ENCODE assay signal across 7 mouse cellular contexts in the genomic region with DNA sequence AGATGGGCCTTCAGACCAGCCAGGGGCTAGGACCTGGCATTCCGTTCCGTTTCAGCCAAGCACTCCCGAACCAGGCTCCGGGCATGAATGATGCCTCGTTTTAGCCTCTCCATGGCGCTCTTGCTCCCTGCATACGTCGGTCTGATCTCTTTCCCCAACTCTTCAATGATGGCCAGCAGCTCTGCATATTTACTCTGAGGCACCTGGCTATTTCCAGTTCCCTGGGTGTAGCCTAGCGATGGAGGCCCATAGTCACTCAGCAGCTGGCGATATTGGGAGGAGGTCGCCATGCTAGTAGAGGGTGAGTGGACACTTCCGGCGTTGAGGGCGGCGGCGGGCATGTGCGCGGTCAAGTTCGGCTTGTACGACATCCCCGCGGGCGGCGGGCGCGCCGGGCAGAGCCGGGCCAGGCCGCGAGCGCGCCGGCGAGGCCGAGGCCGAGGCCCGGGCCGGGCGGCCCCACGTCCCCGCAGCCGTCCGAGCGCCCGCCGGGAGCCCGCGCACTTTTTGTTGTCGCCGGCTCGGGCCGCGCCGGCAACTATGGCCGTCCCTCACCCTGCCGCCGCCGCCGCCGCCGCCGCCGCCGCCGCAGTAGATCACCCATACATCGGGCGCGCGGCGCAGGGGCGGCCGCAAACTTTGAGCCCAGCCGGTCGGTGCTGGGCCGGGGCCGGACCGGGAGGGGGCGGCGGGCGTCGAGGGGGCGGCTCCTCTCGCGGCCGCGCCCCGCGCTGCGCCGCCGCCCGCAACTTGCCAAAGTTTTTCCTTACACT. TPM values are rescaled to one million over a fixed set of nuclear protein-coding genes. Genes with fewer than 3 reads are reported as not detected.
DNase-seq lines count a peak whose midpoint lies in the region; ATAC-seq and TF ChIP-seq lines count a peak whose summit lies in the region.
"Not testable (repeated sequence)": the region's sequence is repeated elsewhere in the genome, so short reads cannot be mapped to it uniquely, and the experiment has no call there.

Gene Trim7 (plus strand): TSS at position 162 of the 773 bp plus-strand sequence.
Gene Gm12184 (minus strand): TSS at position 677 of the 773 bp plus-strand sequence.

- DNase-seq in limb, embryonic 14.5 days (ENCODE audit: low spot score) = not testable (repeated sequence)
- peak; percentile 41 for DNase-seq in lung, postnatal 36 days

- not testable (repeated sequence) for H3K36me3 ChIP-seq in heart, embryonic 13.5 days; intestine, embryonic 15.5 days; limb, embryonic 14.5 days (ENCODE audit: control insufficient read depth, insufficient read depth, low read length); neural tube, embryonic 13.5 days

- not testable (repeated sequence) for TF ChIP-seq CTCF in bone marrow, adult 2 months (IDR thresholded peaks at IDR 0.05; ENCODE audit: control insufficient read depth, insufficient read depth, low read length)

- 5% methylated on average over 58 of the region's 92 CpGs for WGBS in bone marrow, adult 2 months
- WGBS in heart, embryonic 13.5 days = under 1% methylated on average over 46 of the region's 92 CpGs
- WGBS in intestine, embryonic 15.5 days = under 1% methylated on average over 70 of the region's 92 CpGs
- WGBS in limb, embryonic 14.5 days = under 1% methylated on average over 27 of the region's 92 CpGs
- WGBS in neural tube, embryonic 13.5 days = under 1% methylated on average over 36 of the region's 92 CpGs

- H3K27me3 ChIP-seq in heart, embryonic 13.5 days (replicated peaks) = peaks cover 10% of the 10 kb centered on the region; the same call in 1 of the 2 replicates
- H3K27me3 ChIP-seq in intestine, embryonic 15.5 days (replicated peaks) = not testable (repeated sequence)
- H3K27me3 ChIP-seq in limb, embryonic 14.5 days (ENCODE audit: control insufficient read depth, insufficient read depth, low read length) = peaks cover 13% of the 10 kb centered on the region; the same call in 1 of the 2 replicates
- peaks cover 21% of the 10 kb centered on the region for H3K27me3 ChIP-seq in neural tube, embryonic 13.5 days

- not testable (repeated sequence) for TF ChIP-seq POLR2A in bone marrow, adult 2 months (IDR thresholded peaks at IDR 0.05; ENCODE audit: borderline replicate concordance, control insufficient read depth, low read depth, low read length); limb, embryonic 14.5 days (IDR thresholded peaks at IDR 0.05; ENCODE audit: borderline replicate concordance, extremely low read depth, insufficient read depth, insufficient read length)

- H3K9ac ChIP-seq in heart, embryonic 13.5 days = peak within 1 kb of the TSS; percentile 76
- peak within 1 kb of the TSS; percentile 48 for H3K9ac ChIP-seq in intestine, embryonic 15.5 days
- H3K9ac ChIP-seq in limb, embryonic 14.5 days (ENCODE audit: low read depth, low read length, severe bottlenecking) = peak within 1 kb of the TSS; percentile 48
- peak within 1 kb of the TSS; percentile 56 for H3K9ac ChIP-seq in neural tube, embryonic 13.5 days

- not testable (repeated sequence) for H3K27ac ChIP-seq in bone marrow, adult 2 months (ENCODE audit: control insufficient read depth, insufficient read depth, low read depth, low read length, poor library complexity)
- peak within 1 kb of the TSS; percentile 70 for H3K27ac ChIP-seq in heart, embryonic 13.5 days (replicated peaks)
- H3K27ac ChIP-seq in intestine, embryonic 15.5 days = peak within 1 kb of the TSS; percentile 48; the same call in 1 of the 2 replicates
- H3K27ac ChIP-seq in limb, embryonic 14.5 days (replicated peaks; ENCODE audit: low read depth, low read length) = peak within 1 kb of the TSS; percentile 55; the same call in 1 of the 2 replicates
- H3K27ac ChIP-seq in neural tube, embryonic 13.5 days (replicated peaks) = 0 out of 2 replicates have a peak within 1 kb of the TSS, but pooled peaks have one; percentile 52

- not testable (repeated sequence) for H3K4me1 ChIP-seq in bone marrow, adult 2 months (ENCODE audit: control insufficient read depth, insufficient read depth, low read length); limb, embryonic 14.5 days (ENCODE audit: control insufficient read depth, insufficient read depth, low read length)
- H3K4me1 ChIP-seq in heart, embryonic 13.5 days = peaks cover 31% of the 10 kb centered on the region
- peaks cover 10% of the 10 kb centered on the region; the same call in 1 of the 2 replicates for H3K4me1 ChIP-seq in intestine, embryonic 15.5 days (replicated peaks)
- H3K4me1 ChIP-seq in neural tube, embryonic 13.5 days (replicated peaks) = peaks cover 23% of the 10 kb centered on the region

- H3K9me3 ChIP-seq in heart, embryonic 13.5 days; intestine, embryonic 15.5 days; limb, embryonic 14.5 days (ENCODE audit: control insufficient read depth, low read length); neural tube, embryonic 13.5 days: not testable (repeated sequence)

- peak; percentile 62 for ATAC-seq in erythroid progenitor cell, adult 5-6 weeks (replicated peaks; ENCODE audit: low FRiP score, poor library complexity, severe bottlenecking)
- peak; percentile 75 for ATAC-seq in heart, embryonic 13.5 days (ENCODE audit: extremely low read depth, insufficient number of reproducible peaks, low FRiP score, low TSS enrichment)
- ATAC-seq in intestine, embryonic 15.5 days = peak; percentile 87
- peak; percentile 84 for ATAC-seq in limb, embryonic 14.5 days (ENCODE audit: low FRiP score, low read depth)
- peak; percentile 71 for ATAC-seq in neural tube, embryonic 13.5 days (ENCODE audit: low read depth)

- peak within 1 kb of the TSS; percentile 74 for H3K4me3 ChIP-seq in bone marrow, adult 2 months (replicated peaks; ENCODE audit: control insufficient read depth, low read depth, low read length)
- H3K4me3 ChIP-seq in heart, embryonic 13.5 days = peak within 1 kb of the TSS; percentile 56
- H3K4me3 ChIP-seq in intestine, embryonic 15.5 days (replicated peaks) = peak within 1 kb of the TSS; percentile 46
- peak within 1 kb of the TSS; percentile 43 for H3K4me3 ChIP-seq in limb, embryonic 14.5 days (replicated peaks; ENCODE audit: low read length)
- peak within 1 kb of the TSS; percentile 42 for H3K4me3 ChIP-seq in neural tube, embryonic 13.5 days

- H3K4me2 ChIP-seq in heart, embryonic 13.5 days = peak within 1 kb of the TSS; percentile 71
- H3K4me2 ChIP-seq in intestine, embryonic 15.5 days (replicated peaks) = peak within 1 kb of the TSS; percentile 69
- H3K4me2 ChIP-seq in limb, embryonic 14.5 days (replicated peaks; ENCODE audit: low read depth, low read length, severe bottlenecking) = peak within 1 kb of the TSS; percentile 57
- peak within 1 kb of the TSS; percentile 59 for H3K4me2 ChIP-seq in neural tube, embryonic 13.5 days

RNA-seq across cellular contexts. Expression of gene Trim7, which starts in this region (rescaled TPM):
- polyA plus RNA-seq in bone marrow, adult 2 months (2011; ENCODE audit: insufficient read depth, insufficient read length, low replicate concordance, missing spikeins) = 8.4 and 14.4 TPM in 2 replicates
- total RNA-seq in erythroid progenitor cell, adult 5-6 weeks (2015; ENCODE audit: low replicate concordance) = 0.42 TPM in 1 of 2 replicates, not detected in the other
- 1.0 TPM in 1 of 2 replicates, not detected in the other for total RNA-seq in erythroid progenitor cell, adult 5-6 weeks (2017; ENCODE audit: low replicate concordance)
- polyA plus RNA-seq in heart, embryonic 13.5 days (2015; fragmentation: Nextera tagmentation; extraction: Ambion mirVana) = 0.56 and 0.88 TPM in 2 replicates
- 1.1 and 2.7 TPM in 2 replicates for polyA plus RNA-seq in intestine, embryonic 15.5 days (2015; fragmentation: Nextera tagmentation; extraction: Ambion mirVana)
- polyA plus RNA-seq in limb, embryonic 14.5 days (2012; rRNA removed) = 2.6 and 2.9 TPM in 2 replicates
- polyA plus RNA-seq in limb, embryonic 14.5 days (2014; fragmentation: Nextera tagmentation; extraction: Ambion mirVana) = 1.2 and 2.0 TPM in 2 replicates
- 1.2 TPM in 2 replicates for polyA plus RNA-seq in neural tube, embryonic 13.5 days (2015; fragmentation: Nextera tagmentation; extraction: Ambion mirVana)

RNA-seq across cellular contexts. Expression of gene Gm12184, which starts in this region (rescaled TPM):
- 43.1 and 76.8 TPM in 2 replicates for polyA plus RNA-seq in bone marrow, adult 2 months (2011; ENCODE audit: insufficient read depth, insufficient read length, low replicate concordance, missing spikeins)
- 2.9 TPM in 1 of 2 replicates, not detected in the other for total RNA-seq in erythroid progenitor cell, adult 5-6 weeks (2015; ENCODE audit: low replicate concordance)
- total RNA-seq in erythroid progenitor cell, adult 5-6 weeks (2017; ENCODE audit: low replicate concordance) = 9.6 TPM in 1 of 2 replicates, not detected in the other
- 0.53 and 1.2 TPM in 2 replicates for polyA plus RNA-seq in heart, embryonic 13.5 days (2015; fragmentation: Nextera tagmentation; extraction: Ambion mirVana)
- polyA plus RNA-seq in intestine, embryonic 15.5 days (2015; fragmentation: Nextera tagmentation; extraction: Ambion mirVana) = 3.7 and 5.4 TPM in 2 replicates
- 42.1 and 55.1 TPM in 2 replicates for polyA plus RNA-seq in limb, embryonic 14.5 days (2012; rRNA removed)
- polyA plus RNA-seq in limb, embryonic 14.5 days (2014; fragmentation: Nextera tagmentation; extraction: Ambion mirVana) = 7.9 and 14.8 TPM in 2 replicates
- polyA plus RNA-seq in neural tube, embryonic 13.5 days (2015; fragmentation: Nextera tagmentation; extraction: Ambion mirVana) = 3.2 and 4.3 TPM in 2 replicates
